Mouse (Mus musculus) limb, embryonic 12.5 days (tissue): ENCODE data around the gene Mex3b. TPM values are rescaled to one million over a fixed set of nuclear protein-coding genes. Genes with fewer than 3 reads are reported as not detected.

ENCODE experiments used
- ATAC-seq: fragments of 200-750 bp; cut with Nextera tagmentation; 2 replicates; pipeline ENCODE4 v1.8.0; 2017; ENCODE audit warnings: low read depth, moderate TSS enrichment; ENCODE audit not compliant: insufficient number of reproducible peaks, insufficient read depth, low FRiP score, low TSS enrichment
- H3K27ac ChIP-seq: fragments of 300-500 bp; sonication (generic); 2 replicates; pipeline ENCODE4 v1.5.1; 2016; ENCODE audit warnings: mild to moderate bottlenecking, moderate library complexity
- H3K27me3 ChIP-seq: fragments of 300-500 bp; sonication (generic); 2 replicates; pipeline ENCODE4 v1.6.1; 2016; ENCODE audit warnings: mild to moderate bottlenecking, moderate library complexity
- H3K36me3 ChIP-seq: fragments of 300-500 bp; sonication (generic); 2 replicates; pipeline ENCODE4 v1.6.1; 2016; ENCODE audit warnings: mild to moderate bottlenecking, moderate library complexity
- H3K4me1 ChIP-seq: fragments of 300-500 bp; sonication (generic); replicated peaks from 2 replicates; pipeline ENCODE4 v1.6.1; 2016
- H3K4me2 ChIP-seq: fragments of 300-500 bp; sonication (generic); 2 replicates; pipeline ENCODE4 v1.6.1; 2016; ENCODE audit warnings: mild to moderate bottlenecking, moderate library complexity
- H3K4me3 ChIP-seq: fragments of 300-500 bp; sonication (generic); replicated peaks from 2 replicates; pipeline ENCODE4 v1.5.1; 2016; ENCODE audit warnings: mild to moderate bottlenecking
- H3K9ac ChIP-seq: fragments of 300-500 bp; sonication (generic); replicated peaks from 2 replicates; pipeline ENCODE4 v1.6.1; 2016; ENCODE audit warnings: mild to moderate bottlenecking, moderate library complexity
- H3K9me3 ChIP-seq: fragments of 300-500 bp; sonication (generic); 2 replicates; pipeline ENCODE4 v1.6.1; 2016; ENCODE audit warnings: mild to moderate bottlenecking, moderate library complexity
- WGBS: fragments of 180-500 bp; shearing (Covaris S2); methylation state at CpG from one replicate; pipeline ENCODE4 v1.1.7; 2016; 5-methylcytosine and 5-hydroxymethylcytosine counted together
- polyA plus RNA-seq: library from polyadenylated mRNA; unstranded; fragments of >200 nt; fragmentation: Nextera tagmentation; extraction: Ambion mirVana; gene quantifications from 2 replicates; pipeline ENCODE4 v1.2.1, GENCODE M21; 2016

Mex3b gene
- polyA plus RNA-seq, 1 experiment from 2014 or later = 48.4 TPM

GRCm38 (mm10) chr7:82868309-82869230, 1.4 kb downstream of the Mex3b start:
- peak overlapping the region; percentile 100 for H3K9ac ChIP-seq
- ATAC-seq = no peak
- H3K27ac ChIP-seq = peak overlapping the region; percentile 100
- H3K9me3 ChIP-seq = no peaks in the 10 kb centered on the region
- peaks cover 28% of the 10 kb centered on the region for H3K36me3 ChIP-seq
- peaks cover 31% of the 10 kb centered on the region for H3K4me1 ChIP-seq
- no peaks in the 10 kb centered on the region for H3K27me3 ChIP-seq
- H3K4me2 ChIP-seq = peak overlapping the region; percentile 95
- peak overlapping the region; percentile 100 for H3K4me3 ChIP-seq
- under 1% methylated on average over 56 of the region's 56 CpGs for WGBS

GRCm38 (mm10) chr7:82869231-82870147, 2.4 kb downstream of the Mex3b start:
- H3K36me3 ChIP-seq = peaks cover 32% of the 10 kb centered on the region
- under 1% methylated on average over 56 of the region's 56 CpGs for WGBS
- peak overlapping the region; percentile 95 for H3K4me2 ChIP-seq
- H3K9me3 ChIP-seq = no peaks in the 10 kb centered on the region
- peak overlapping the region; percentile 100 for H3K9ac ChIP-seq
- no peaks in the 10 kb centered on the region for H3K27me3 ChIP-seq
- peak overlapping the region; percentile 100 for H3K4me3 ChIP-seq
- peak overlapping the region; percentile 100 for H3K27ac ChIP-seq
- peaks cover 23% of the 10 kb centered on the region for H3K4me1 ChIP-seq
- ATAC-seq = no peak

- Histone ChIP-seq H3K4me2 (peak overlapping the region; percentile 95), H3K4me3 (peak overlapping the region; percentile 100), H3K4me1 (peaks cover 17% of the 10 kb centered on the region), H3K9ac (peak overlapping the region; percentile 100), H3K9me3 (no peaks in the 10 kb centered on the region), H3K27ac (peak overlapping the region; percentile 100), H3K27me3 (no peaks in the 10 kb centered on the region), H3K36me3 (peaks cover 32% of the 10 kb centered on the region)
- ATAC-seq = no peak
- WGBS = 17% methylated on average over 18 of the region's 18 CpGs
These were observed 3.0 kb downstream of the Mex3b start for GRCm38 (mm10) chr7:82870148-82870513.

- peaks cover 12% of the 10 kb centered on the region for H3K36me3 ChIP-seq
- H3K27ac ChIP-seq = no peak overlapping the region
- H3K27me3 ChIP-seq = no peaks in the 10 kb centered on the region
- no peak overlapping the region for H3K4me2 ChIP-seq
- no peak overlapping the region for H3K9ac ChIP-seq
- H3K4me3 ChIP-seq = no peak overlapping the region
- WGBS = 76% methylated on average over 5 of the region's 5 CpGs
- H3K4me1 ChIP-seq = peaks cover 8% of the 10 kb centered on the region
- 0 out of 2 replicates have a peak, but pooled peaks cover 3% of the 10 kb centered on the region for H3K9me3 ChIP-seq
- ATAC-seq = no peak
These were observed 9.4 kb downstream of the Mex3b start for GRCm38 (mm10) chr7:82876551-82876950.

- Histone ChIP-seq H3K4me1 (no peaks in the 10 kb centered on the region), H3K27ac (no peak overlapping the region), H3K27me3 (no peaks in the 10 kb centered on the region), H3K9me3 (0 out of 2 replicates have a peak, but pooled peaks cover 3% of the 10 kb centered on the region), H3K4me2 (no peak overlapping the region), H3K4me3 (no peak overlapping the region), H3K36me3 (no peaks in the 10 kb centered on the region), H3K9ac (no peak overlapping the region)
- no peak for ATAC-seq
- WGBS = 89% methylated on average over 5 of the region's 5 CpGs
These were observed 12.9 kb downstream of the Mex3b start for GRCm38 (mm10) chr7:82880016-82880415.

GRCm38 (mm10) chr7:82880700-82881099, 13.6 kb downstream of the Mex3b start:
- Histone ChIP-seq H3K27ac (no peak overlapping the region), H3K9ac (no peak overlapping the region), H3K27me3 (no peaks in the 10 kb centered on the region), H3K9me3 (0 out of 2 replicates have a peak, but pooled peaks cover 3% of the 10 kb centered on the region), H3K36me3 (no peaks in the 10 kb centered on the region), H3K4me3 (no peak overlapping the region), H3K4me2 (no peak overlapping the region), H3K4me1 (no peaks in the 10 kb centered on the region)
- no peak for ATAC-seq
- WGBS = 91% methylated on average over 5 of the region's 5 CpGs

- no peak overlapping the region for H3K27ac ChIP-seq
- H3K9me3 ChIP-seq = no peaks in the 10 kb centered on the region
- no peak overlapping the region for H3K9ac ChIP-seq
- 78% methylated on average over 6 of the region's 6 CpGs for WGBS
- H3K4me1 ChIP-seq = peaks cover 10% of the 10 kb centered on the region; the same call in 1 of the 2 replicates
- no peak overlapping the region for H3K4me2 ChIP-seq
- no peak for ATAC-seq
- H3K4me3 ChIP-seq = no peak overlapping the region
- no peaks in the 10 kb centered on the region for H3K36me3 ChIP-seq
- H3K27me3 ChIP-seq = no peaks in the 10 kb centered on the region
These were observed 23.3 kb downstream of the Mex3b start for GRCm38 (mm10) chr7:82890317-82890850.

GRCm38 (mm10) chr7:82890875-82891515, 23.9 kb downstream of the Mex3b start:
- H3K4me3 ChIP-seq = no peak overlapping the region
- WGBS = 17% methylated on average over 1 of the region's 1 CpGs
- H3K27ac ChIP-seq = no peak overlapping the region
- H3K9ac ChIP-seq = no peak overlapping the region
- H3K4me1 ChIP-seq = peaks cover 15% of the 10 kb centered on the region; the same call in 1 of the 2 replicates
- no peak for ATAC-seq
- H3K4me2 ChIP-seq = no peak overlapping the region
- H3K27me3 ChIP-seq = no peaks in the 10 kb centered on the region
- H3K36me3 ChIP-seq = no peaks in the 10 kb centered on the region
- no peaks in the 10 kb centered on the region for H3K9me3 ChIP-seq

- 32% methylated on average over 1 of the region's 1 CpGs for WGBS
These were observed 27.2 kb downstream of the Mex3b start for GRCm38 (mm10) chr7:82894366-82894765.

GRCm38 (mm10) chr7:82895606-82896005, 28.5 kb downstream of the Mex3b start:
- Histone ChIP-seq H3K27me3 (no peaks in the 10 kb centered on the region), H3K4me2 (no peak overlapping the region), H3K4me3 (no peak overlapping the region), H3K27ac (no peak overlapping the region), H3K4me1 (peaks cover 26% of the 10 kb centered on the region), H3K9me3 (no peaks in the 10 kb centered on the region), H3K9ac (no peak overlapping the region), H3K36me3 (no peaks in the 10 kb centered on the region)
- ATAC-seq = no peak
- WGBS = 49% methylated on average over 2 of the region's 2 CpGs

More at GRCm38 (mm10) chr7:82894366-82894765, 27.2 kb downstream of the Mex3b start:
- no peak for ATAC-seq
- Histone ChIP-seq H3K4me2 (no peak overlapping the region), H3K4me1 (peaks cover 14% of the 10 kb centered on the region), H3K27ac (no peak overlapping the region), H3K9ac (no peak overlapping the region), H3K36me3 (no peaks in the 10 kb centered on the region), H3K4me3 (no peak overlapping the region), H3K9me3 (no peaks in the 10 kb centered on the region), H3K27me3 (no peaks in the 10 kb centered on the region)
